Mouse (Mus musculus) midbrain, embryonic 13.5 days (tissue): ENCODE measurements around the gene Layn. TPM values are rescaled to one million over a fixed set of nuclear protein-coding genes. Genes with fewer than 3 reads are reported as not detected.
A peak's percentile ranks its signal among the peaks of the same experiment; 100 is the strongest.

Experiments used
- ATAC-seq: fragments of 200-750 bp; cut with Nextera tagmentation; 2 replicates; pipeline ENCODE4 v1.8.0; 2017; ENCODE audit warnings: mild to moderate bottlenecking, moderate TSS enrichment, moderate library complexity
- H3K27ac ChIP-seq: fragments of 300-500 bp; sonication (generic); 2 replicates; pipeline ENCODE4 v1.5.1; 2015; ENCODE audit warnings: inconsistent platforms, mild to moderate bottlenecking, moderate library complexity
- H3K27me3 ChIP-seq: fragments of 300-500 bp; sonication (generic); 2 replicates; pipeline ENCODE4 v1.6.1; 2015; ENCODE audit warnings: mild to moderate bottlenecking, inconsistent platforms
- H3K36me3 ChIP-seq: fragments of 300-500 bp; sonication (generic); 2 replicates; pipeline ENCODE4 v1.6.1; 2015; ENCODE audit warnings: mild to moderate bottlenecking, inconsistent platforms
- H3K4me1 ChIP-seq: fragments of 300-500 bp; sonication (generic); replicated peaks from 2 replicates; pipeline ENCODE4 v1.6.1; 2015; ENCODE audit warnings: inconsistent platforms
- H3K4me2 ChIP-seq: fragments of 300-500 bp; sonication (generic); replicated peaks from 2 replicates; pipeline ENCODE4 v1.6.1; 2015; ENCODE audit warnings: moderate library complexity, mild to moderate bottlenecking, inconsistent platforms
- H3K4me3 ChIP-seq: fragments of 300-500 bp; sonication (generic); replicated peaks from 2 replicates; pipeline ENCODE4 v1.5.1; 2015; ENCODE audit warnings: mild to moderate bottlenecking, inconsistent platforms
- H3K9ac ChIP-seq: fragments of 300-500 bp; sonication (generic); replicated peaks from 2 replicates; pipeline ENCODE4 v1.6.1; 2015; ENCODE audit warnings: mild to moderate bottlenecking, inconsistent platforms
- H3K9me3 ChIP-seq: fragments of 300-500 bp; sonication (generic); 2 replicates; pipeline ENCODE4 v1.6.1; 2016; ENCODE audit warnings: mild to moderate bottlenecking, inconsistent platforms
- WGBS: fragments of 180-500 bp; shearing (Covaris S2); methylation state at CpG from one replicate; pipeline ENCODE4 v1.1.7; 2015; 5-methylcytosine and 5-hydroxymethylcytosine counted together
- polyA plus RNA-seq: library from polyadenylated mRNA; unstranded; fragments of >200 nt; fragmentation: Nextera tagmentation; extraction: Ambion mirVana; gene quantifications from 2 replicates; pipeline ENCODE4 v1.2.1, GENCODE M21; 2015

The Layn gene
- polyA plus RNA-seq: 0.62 and 1.0 TPM in 2 replicates

DNA sequence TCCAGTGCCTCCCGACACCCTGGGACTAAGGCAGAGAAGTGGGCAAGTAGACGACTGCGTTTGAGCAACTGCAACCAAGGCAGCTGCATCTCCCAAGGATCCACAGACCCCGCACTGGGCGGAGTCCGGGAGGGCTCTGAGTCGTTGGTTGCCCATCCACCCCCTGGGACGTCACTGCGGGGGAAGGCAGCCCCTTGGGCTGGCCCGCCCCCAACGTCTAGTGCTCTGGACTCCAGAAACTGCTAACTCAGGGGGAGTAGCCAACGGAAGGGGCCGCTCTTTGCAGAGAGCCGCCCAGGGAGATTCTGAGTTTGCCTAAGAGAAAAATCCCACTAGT, at the start of gene Layn:
TSS of gene Layn (minus strand) at position 116 of the 337 bp plus-strand sequence.
- no peak within 1 kb of the TSS for H3K27ac ChIP-seq
- H3K4me1 ChIP-seq: peaks cover 19% of the 10 kb centered on the region
- ATAC-seq: peak; percentile 88
- H3K27me3 ChIP-seq: peaks cover 15% of the 10 kb centered on the region; the same call in 1 of the 2 replicates
- H3K4me2 ChIP-seq: peak within 1 kb of the TSS; percentile 69
- H3K4me3 ChIP-seq: peak within 1 kb of the TSS; percentile 35
- no peaks in the 10 kb centered on the region for H3K36me3 ChIP-seq
- under 1% methylated on average over 14 of the region's 14 CpGs for WGBS
- peak within 1 kb of the TSS; percentile 62 for H3K9ac ChIP-seq
- no peaks in the 10 kb centered on the region for H3K9me3 ChIP-seq

DNA sequence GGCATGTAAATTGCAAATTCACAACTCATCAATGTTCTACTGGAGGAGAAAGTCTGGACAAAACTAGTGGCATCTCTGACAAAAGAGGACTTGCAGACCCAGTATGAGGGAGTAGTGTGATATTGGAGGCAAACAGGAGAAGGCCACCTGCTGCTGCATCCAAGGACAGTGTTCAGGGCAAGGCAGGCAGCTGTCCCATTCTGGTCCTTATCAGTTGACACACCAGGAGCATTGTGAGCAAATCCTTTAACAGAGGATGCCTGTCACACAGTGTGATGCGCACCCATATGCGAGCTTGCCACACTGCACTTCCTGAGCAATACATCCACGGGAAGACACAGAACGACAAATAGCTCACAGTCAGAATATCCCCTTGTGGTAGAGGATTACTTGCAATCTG, 37.9 kb upstream of the Layn start:
- Histone ChIP-seq H3K36me3 (no peaks in the 10 kb centered on the region), H3K9me3 (no peaks in the 10 kb centered on the region), H3K4me3 (no peak overlapping the region), H3K4me1 (no peaks in the 10 kb centered on the region), H3K27ac (no peak overlapping the region), H3K4me2 (no peak overlapping the region), H3K9ac (no peak overlapping the region), H3K27me3 (no peaks in the 10 kb centered on the region)
- ATAC-seq: no peak
- 76% methylated on average over 4 of the region's 4 CpGs for WGBS

DNA sequence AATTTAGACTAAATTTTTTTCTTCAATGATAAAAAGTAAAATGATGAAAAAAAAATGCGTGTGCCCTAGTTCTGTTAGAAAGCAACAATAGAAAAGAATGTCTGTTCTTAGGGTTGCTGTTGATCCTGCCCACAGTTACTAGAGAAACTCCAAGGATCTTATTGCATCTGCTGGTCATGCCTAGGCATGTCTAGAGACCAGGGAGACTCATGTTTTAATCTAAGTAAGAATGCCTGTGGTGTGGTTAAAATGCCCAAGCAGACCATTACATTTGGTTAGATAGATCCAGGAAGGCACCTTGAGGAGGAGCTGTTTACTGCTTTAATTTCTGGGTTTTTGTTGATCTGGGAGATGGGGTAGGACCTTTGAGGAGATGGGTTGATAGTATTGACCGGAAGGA, 28.9 kb upstream of the Layn start:
- no peaks in the 10 kb centered on the region for H3K9me3 ChIP-seq
- WGBS: 91% methylated on average over 2 of the region's 2 CpGs
- H3K27ac ChIP-seq: no peak overlapping the region
- H3K27me3 ChIP-seq: peaks cover 20% of the 10 kb centered on the region
- H3K4me2 ChIP-seq: no peak overlapping the region
- peaks cover 21% of the 10 kb centered on the region for H3K4me1 ChIP-seq
- H3K9ac ChIP-seq: no peak overlapping the region
- ATAC-seq: no peak
- H3K4me3 ChIP-seq: no peak overlapping the region
- H3K36me3 ChIP-seq: no peaks in the 10 kb centered on the region

DNA sequence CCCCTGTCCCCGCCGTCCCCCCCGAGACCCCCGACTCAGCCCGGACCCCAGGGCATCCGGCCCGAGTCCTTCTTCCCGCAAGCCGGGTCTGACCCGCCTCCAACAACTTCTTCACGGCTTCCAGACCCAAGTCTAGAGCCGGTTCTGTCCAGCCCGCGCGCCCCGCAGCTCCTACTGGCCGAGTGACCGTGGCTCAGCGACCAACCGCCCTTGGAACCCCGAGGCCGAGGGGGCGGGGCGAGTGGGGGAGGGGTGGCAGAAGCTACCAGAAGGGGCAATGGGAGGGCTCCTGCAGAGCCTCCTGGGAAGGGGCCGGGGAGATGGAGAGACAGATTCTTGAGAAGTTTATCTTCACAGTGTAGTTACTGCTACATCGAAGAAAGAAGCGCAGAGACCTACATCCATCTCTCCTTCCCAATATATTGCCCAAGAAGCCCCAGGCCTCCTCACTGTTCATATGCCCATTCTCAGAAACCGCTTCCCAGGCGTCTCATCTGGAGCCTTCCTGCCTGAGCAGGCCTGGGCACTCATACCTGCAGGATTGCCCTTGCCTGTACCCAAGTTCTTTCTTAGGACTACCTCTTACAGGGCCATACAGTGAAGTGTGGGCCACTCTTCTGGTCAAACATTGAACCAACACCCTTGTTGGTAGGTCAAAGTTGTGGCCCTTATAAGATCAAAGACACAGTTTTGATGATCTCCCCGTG, 27.1 kb upstream of the Layn start:
- WGBS: 12% methylated on average over 27 of the region's 30 CpGs
- Histone ChIP-seq H3K27ac (no peak overlapping the region), H3K9me3 (no peaks in the 10 kb centered on the region), H3K27me3 (peaks cover 20% of the 10 kb centered on the region), H3K36me3 (no peaks in the 10 kb centered on the region), H3K9ac (peak overlapping the region; percentile 75), H3K4me1 (peaks cover 21% of the 10 kb centered on the region), H3K4me3 (peak overlapping the region; percentile 61), H3K4me2 (peak overlapping the region; percentile 100)
- peak; percentile 81 for ATAC-seq

DNA sequence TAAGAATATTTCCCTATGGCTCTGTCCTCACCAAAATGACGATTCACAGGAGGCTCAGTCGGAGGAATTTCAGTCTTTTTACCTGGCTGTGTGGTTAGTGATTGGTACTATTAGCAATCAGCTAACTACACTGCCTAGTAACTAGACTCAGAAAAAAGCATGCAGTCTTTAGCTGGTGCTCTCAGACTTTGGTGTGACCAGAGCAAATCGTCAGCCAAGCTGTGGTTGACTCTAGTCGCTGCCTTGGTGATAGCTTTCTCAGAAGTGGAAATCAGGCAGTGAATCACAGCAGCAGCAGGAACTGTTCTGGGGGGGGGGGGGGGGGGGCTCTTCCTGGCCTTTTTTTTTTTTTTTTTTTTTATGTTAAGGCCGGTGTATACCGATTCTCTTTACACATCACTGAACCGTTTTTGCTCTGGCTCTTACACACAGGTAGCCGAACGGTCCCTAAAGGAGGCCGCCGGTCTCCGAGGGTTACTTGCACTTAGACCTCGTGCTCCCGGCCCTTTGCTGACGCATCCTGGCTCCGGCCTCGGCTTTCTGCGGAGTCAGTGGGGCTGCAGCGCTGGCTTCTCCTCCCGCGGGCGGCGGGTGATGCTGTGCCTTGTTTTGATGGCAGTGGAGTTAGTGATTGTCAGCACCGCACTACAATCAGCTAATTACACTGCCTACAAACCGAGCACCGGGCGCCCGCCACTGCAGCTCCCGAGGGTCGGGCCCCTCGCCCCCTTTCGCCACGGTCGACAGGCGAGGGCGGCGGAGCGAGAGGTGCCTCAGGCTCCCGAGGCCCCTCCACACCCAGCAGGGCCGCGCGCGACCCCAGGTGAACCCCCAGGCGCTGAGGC, 26.3 kb upstream of the Layn start:
- Histone ChIP-seq H3K9me3 (no peaks in the 10 kb centered on the region), H3K27me3 (peaks cover 20% of the 10 kb centered on the region)

DNA sequence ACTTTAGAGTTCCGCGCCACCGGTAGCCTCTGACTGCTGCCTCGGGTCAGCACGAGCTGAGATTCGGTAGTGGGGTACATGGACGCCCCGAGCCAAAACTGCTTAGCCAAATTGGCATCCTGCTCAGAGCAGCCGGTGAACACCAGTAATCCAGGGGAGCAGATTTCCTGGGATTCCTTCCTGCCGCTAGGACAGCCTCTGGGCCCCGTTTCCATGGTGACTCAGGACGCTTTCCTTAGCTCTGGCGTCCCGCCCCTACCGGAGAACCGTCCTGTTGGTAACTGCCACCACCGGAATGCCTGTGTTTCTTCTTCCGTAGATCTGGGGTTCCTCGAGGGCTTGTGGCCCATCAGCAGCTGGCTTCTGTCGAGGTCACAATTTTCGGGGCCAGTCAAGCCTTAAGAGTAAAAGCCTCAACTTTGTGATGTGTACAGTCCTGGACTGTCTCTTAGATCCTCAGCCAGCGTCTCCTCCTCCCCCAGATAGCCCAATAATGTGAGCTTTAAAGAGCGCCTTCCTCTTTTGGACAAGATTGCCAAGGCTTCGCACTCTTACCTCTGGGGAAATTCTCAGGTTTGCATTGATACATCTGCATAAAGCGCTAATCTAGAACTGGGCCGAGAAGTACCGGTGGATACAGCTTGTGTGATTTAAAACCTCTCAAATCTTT, 25.0 kb upstream of the Layn start, which contains the start of gene 4833427G06Rik:
TSS of gene 4833427G06Rik (minus strand) at position 323 of the 670 bp plus-strand sequence.
- peak; percentile 59 for ATAC-seq
- Histone ChIP-seq H3K36me3 (no peaks in the 10 kb centered on the region), H3K9ac (no peak within 1 kb of the TSS), H3K27me3 (peaks cover 20% of the 10 kb centered on the region), H3K4me2 (peak within 1 kb of the TSS; percentile 100), H3K4me3 (peak within 1 kb of the TSS; percentile 61), H3K27ac (no peak within 1 kb of the TSS), H3K4me1 (peaks cover 21% of the 10 kb centered on the region), H3K9me3 (no peaks in the 10 kb centered on the region)
- WGBS: 9% methylated on average over 27 of the region's 27 CpGs

More for the DNA sequence above, 26.3 kb upstream of the Layn start:
- Histone ChIP-seq H3K4me3 (peak overlapping the region; percentile 61), H3K9ac (peak overlapping the region; percentile 75), H3K27ac (no peak overlapping the region), H3K36me3 (no peaks in the 10 kb centered on the region), H3K4me2 (peak overlapping the region; percentile 100), H3K4me1 (peaks cover 21% of the 10 kb centered on the region)
- peak; percentile 88 for ATAC-seq
- 1% methylated on average over 42 of the region's 44 CpGs for WGBS

DNA sequence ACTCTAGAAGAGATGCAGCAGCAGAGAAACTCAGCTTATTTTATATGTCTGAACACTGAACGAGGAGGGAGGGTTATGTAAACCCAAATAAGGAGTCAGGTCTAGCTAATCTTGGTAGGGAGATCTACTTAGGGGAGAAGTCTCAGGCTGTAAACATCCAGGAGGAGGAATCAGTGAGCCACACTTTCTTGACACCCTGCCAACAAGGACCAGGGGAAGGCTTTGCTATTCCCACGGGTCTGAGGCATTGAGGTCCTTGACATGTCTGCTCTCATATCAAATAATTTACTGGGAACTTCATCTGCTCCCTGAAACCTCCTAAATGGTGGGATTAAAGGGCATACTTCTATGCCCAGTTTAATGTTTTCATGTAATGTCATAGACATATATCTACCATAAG, 19.4 kb upstream of the Layn start:
- Histone ChIP-seq H3K4me3 (no peak overlapping the region), H3K9me3 (no peaks in the 10 kb centered on the region), H3K27ac (no peak overlapping the region), H3K36me3 (no peaks in the 10 kb centered on the region), H3K4me2 (no peak overlapping the region), H3K9ac (no peak overlapping the region), H3K27me3 (peaks cover under 1% of the 10 kb centered on the region; the same call in 1 of the 2 replicates), H3K4me1 (no peaks in the 10 kb centered on the region; the same call in 1 of the 2 replicates)
- 67% methylated on average over 2 of the region's 2 CpGs for WGBS
- ATAC-seq: no peak

DNA sequence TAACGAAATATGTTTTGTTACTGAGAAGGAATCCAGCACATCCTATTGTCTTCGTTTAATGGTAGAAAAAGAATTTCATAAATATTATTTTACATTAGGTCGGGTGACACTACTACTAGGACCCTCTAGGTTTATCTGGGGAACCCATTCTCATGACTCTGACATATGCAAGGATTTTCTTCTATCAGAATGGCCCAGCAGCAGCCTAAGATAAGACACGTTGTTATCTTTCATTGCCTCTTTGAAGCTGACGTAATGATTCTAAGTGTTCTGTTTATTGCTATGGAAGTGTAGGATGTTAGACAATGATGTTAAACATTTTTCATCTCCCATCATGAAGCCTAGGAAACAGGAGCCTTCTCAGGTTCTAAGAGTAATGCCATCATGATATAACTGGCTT, 16.8 kb upstream of the Layn start:
- ATAC-seq: no peak
- H3K9me3 ChIP-seq: no peaks in the 10 kb centered on the region
- no peak overlapping the region for H3K27ac ChIP-seq
- 76% methylated on average over 5 of the region's 5 CpGs for WGBS
- H3K27me3 ChIP-seq: no peaks in the 10 kb centered on the region
- no peaks in the 10 kb centered on the region for H3K4me1 ChIP-seq
- no peaks in the 10 kb centered on the region for H3K36me3 ChIP-seq
- H3K4me3 ChIP-seq: no peak overlapping the region
- no peak overlapping the region for H3K4me2 ChIP-seq
- H3K9ac ChIP-seq: no peak overlapping the region

DNA sequence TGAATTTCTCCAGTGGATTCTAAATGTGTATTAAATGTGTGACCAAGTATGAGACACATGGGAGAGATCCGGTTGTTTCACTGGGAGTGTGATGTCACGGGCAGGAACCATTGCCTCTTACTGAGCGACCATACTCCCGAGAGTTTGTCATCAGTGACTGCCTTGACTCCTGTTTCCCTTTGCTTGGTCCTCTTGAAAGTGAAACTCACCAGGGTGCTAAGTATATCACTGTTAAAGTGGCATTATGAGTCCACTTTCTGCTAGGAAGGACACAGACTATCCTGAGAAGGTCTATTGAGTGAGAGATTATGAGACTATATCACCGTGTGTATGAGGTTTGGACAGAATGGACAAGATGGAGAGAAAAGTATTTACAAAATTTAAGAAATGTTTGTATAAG, 4.7 kb upstream of the Layn start:
- Histone ChIP-seq H3K9me3 (no peaks in the 10 kb centered on the region), H3K27me3 (0 out of 2 replicates have a peak, but pooled peaks cover 8% of the 10 kb centered on the region), H3K4me2 (no peak overlapping the region), H3K36me3 (no peaks in the 10 kb centered on the region), H3K4me3 (no peak overlapping the region), H3K4me1 (peaks cover 8% of the 10 kb centered on the region), H3K9ac (no peak overlapping the region), H3K27ac (no peak overlapping the region)
- no peak for ATAC-seq
- 84% methylated on average over 5 of the region's 5 CpGs for WGBS

DNA sequence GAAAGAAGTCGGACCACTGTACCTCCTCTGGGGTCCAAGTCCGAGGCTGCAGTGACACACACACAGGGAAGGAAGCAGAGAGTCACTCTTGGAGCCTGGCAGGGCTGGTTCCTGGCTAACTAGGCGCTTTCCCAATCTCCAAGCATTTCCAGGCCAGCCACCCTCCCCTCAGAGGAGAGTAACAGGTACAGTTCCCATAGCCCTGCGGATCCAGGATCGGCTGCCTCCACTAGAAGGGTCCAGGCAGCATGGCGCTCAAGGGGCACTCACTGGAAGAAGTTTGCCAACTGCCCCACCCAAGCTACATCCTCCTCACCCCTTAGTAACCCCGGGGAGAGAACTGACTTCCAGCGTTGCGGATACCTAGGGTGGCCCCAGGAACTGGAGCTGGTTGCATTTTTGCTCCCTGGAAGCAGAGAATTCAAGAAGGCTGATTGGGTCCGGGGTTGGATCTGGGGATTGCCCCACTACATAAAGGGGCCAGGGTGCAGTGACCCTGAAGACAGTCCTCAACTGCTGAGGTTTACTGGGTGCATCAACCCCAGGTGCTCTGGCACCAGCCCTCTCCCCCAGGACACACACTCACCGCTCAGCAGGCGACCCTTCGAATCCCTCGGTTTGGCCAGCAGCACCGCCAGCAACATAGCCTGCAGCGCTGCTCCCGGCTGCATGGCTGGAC, 455 bp downstream of the Layn start:
- peak overlapping the region; percentile 35 for H3K4me3 ChIP-seq
- peaks cover 15% of the 10 kb centered on the region; the same call in 1 of the 2 replicates for H3K27me3 ChIP-seq
- H3K9ac ChIP-seq: peak overlapping the region; percentile 62
- peak overlapping the region; percentile 69 for H3K4me2 ChIP-seq
- peak; percentile 40 for ATAC-seq
- H3K36me3 ChIP-seq: no peaks in the 10 kb centered on the region
- no peak overlapping the region for H3K27ac ChIP-seq
- under 1% methylated on average over 17 of the region's 17 CpGs for WGBS
- H3K4me1 ChIP-seq: peaks cover 19% of the 10 kb centered on the region
- no peaks in the 10 kb centered on the region for H3K9me3 ChIP-seq

DNA sequence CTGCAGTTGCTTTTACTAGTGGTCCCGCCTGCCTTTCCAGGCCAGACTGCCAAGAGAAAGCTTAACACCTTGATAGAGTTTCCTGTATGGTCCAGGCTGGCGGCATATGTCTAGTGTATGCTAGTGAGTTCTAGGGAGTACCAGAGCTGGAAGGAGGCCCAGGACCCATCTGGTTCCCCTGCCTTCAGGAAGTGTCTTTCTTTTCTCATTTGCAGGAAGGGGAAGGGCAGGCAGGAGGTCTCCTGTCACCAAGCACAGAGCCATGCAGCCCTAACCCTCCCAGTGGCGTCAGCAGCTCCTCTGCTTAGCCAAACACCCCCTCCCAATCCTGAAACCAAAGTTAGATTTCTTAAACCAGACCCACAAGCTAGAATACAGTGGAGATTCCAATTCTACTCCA, 1.1 kb downstream of the Layn start:
- 21% methylated on average over 3 of the region's 3 CpGs for WGBS
- peak overlapping the region; percentile 35; the same call in 1 of the 2 replicates for H3K4me3 ChIP-seq
- peaks cover 15% of the 10 kb centered on the region; the same call in 1 of the 2 replicates for H3K27me3 ChIP-seq
- H3K27ac ChIP-seq: no peak overlapping the region
- no peak overlapping the region for H3K9ac ChIP-seq
- no peak for ATAC-seq
- peak overlapping the region; percentile 69 for H3K4me2 ChIP-seq
- no peaks in the 10 kb centered on the region for H3K9me3 ChIP-seq
- no peaks in the 10 kb centered on the region for H3K36me3 ChIP-seq
- H3K4me1 ChIP-seq: peaks cover 19% of the 10 kb centered on the region
